Mouse (Mus musculus) heart, embryonic 12.5 days (tissue): Measurements from ENCODE around the gene Gsn. TPM values are rescaled to one million over a fixed set of nuclear protein-coding genes. Genes with fewer than 3 reads are reported as not detected.

ENCODE experiments used
- ATAC-seq: fragments of 200-750 bp; cut with Nextera tagmentation; 2 replicates; pipeline ENCODE4 v1.8.0; 2017; ENCODE audit warnings: moderate TSS enrichment, moderate library complexity; ENCODE audit not compliant: insufficient number of reproducible peaks, low FRiP score
- H3K27ac ChIP-seq: fragments of 300-500 bp; sonication (generic); 2 replicates; pipeline ENCODE4 v1.5.1; 2016; ENCODE audit warnings: mild to moderate bottlenecking, moderate library complexity; ENCODE audit not compliant: poor library complexity, severe bottlenecking
- H3K27me3 ChIP-seq: fragments of 300-500 bp; sonication (generic); replicated peaks from 2 replicates; pipeline ENCODE4 v1.6.1; 2016; ENCODE audit warnings: mild to moderate bottlenecking, moderate library complexity
- H3K36me3 ChIP-seq: fragments of 300-500 bp; sonication (generic); 2 replicates; pipeline ENCODE4 v1.6.1; 2016; ENCODE audit warnings: mild to moderate bottlenecking, moderate library complexity
- H3K4me1 ChIP-seq: fragments of 300-500 bp; sonication (generic); replicated peaks from 2 replicates; pipeline ENCODE4 v1.6.1; 2016; ENCODE audit warnings: mild to moderate bottlenecking
- H3K4me2 ChIP-seq: fragments of 300-500 bp; sonication (generic); 2 replicates; pipeline ENCODE4 v1.6.1; 2016; ENCODE audit warnings: mild to moderate bottlenecking, moderate library complexity
- H3K4me3 ChIP-seq: fragments of 300-500 bp; sonication (generic); 2 replicates; pipeline ENCODE4 v1.5.1; 2016; ENCODE audit warnings: mild to moderate bottlenecking
- H3K9ac ChIP-seq: fragments of 300-500 bp; sonication (generic); 2 replicates; pipeline ENCODE4 v1.6.1; 2016; ENCODE audit warnings: mild to moderate bottlenecking, moderate library complexity
- H3K9me3 ChIP-seq: fragments of 300-500 bp; sonication (generic); replicated peaks from 2 replicates; pipeline ENCODE4 v1.6.1; 2016; ENCODE audit warnings: mild to moderate bottlenecking, moderate library complexity
- WGBS: fragments of 180-500 bp; shearing (Covaris S2); methylation state at CpG from one replicate; pipeline ENCODE4 v1.1.7; 2016; 5-methylcytosine and 5-hydroxymethylcytosine counted together
- polyA plus RNA-seq: library from polyadenylated mRNA; unstranded; fragments of >200 nt; fragmentation: Nextera tagmentation; extraction: Ambion mirVana; gene quantifications from 2 replicates; pipeline ENCODE4 v1.2.1, GENCODE M21; 2016

The Gsn gene
- polyA plus RNA-seq, 1 experiment from 2014 or later: 186 TPM

- Histone ChIP-seq H3K4me3 (no peak overlapping the region), H3K4me1 (peaks cover 33% of the 10 kb centered on the region), H3K9ac (no peak overlapping the region), H3K36me3 (no peaks in the 10 kb centered on the region), H3K9me3 (no peaks in the 10 kb centered on the region), H3K27me3 (0 out of 2 replicates have a peak, but pooled peaks cover 10% of the 10 kb centered on the region), H3K4me2 (no peak overlapping the region), H3K27ac (no peak overlapping the region)
- WGBS: 91% methylated on average over 4 of the region's 4 CpGs
- no peak for ATAC-seq
These were observed 2.4 kb upstream of the Gsn start for GRCm38 (mm10) chr2:35253751-35254150.

DNA sequence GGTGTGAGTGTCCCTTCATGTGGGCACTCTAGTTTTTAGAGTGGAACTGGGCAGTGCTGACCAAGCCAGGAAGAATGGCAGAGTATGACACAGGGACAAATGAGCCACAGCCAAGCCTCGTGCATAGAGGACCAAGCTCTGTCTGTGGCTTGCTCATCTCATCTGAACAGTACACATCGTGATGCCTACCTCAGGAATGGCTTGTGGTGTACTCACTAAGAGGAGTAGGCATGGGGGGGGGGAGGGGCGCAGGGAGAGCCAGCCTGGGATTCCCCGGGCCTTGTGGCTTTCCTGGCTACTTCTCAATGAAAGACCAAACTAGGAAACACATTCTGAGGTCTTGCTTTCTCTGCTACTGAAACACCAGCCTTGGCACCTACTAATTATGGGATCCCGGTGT is 1.2 kb upstream of the Gsn start:
- 71% methylated on average over 5 of the region's 5 CpGs for WGBS
- Histone ChIP-seq H3K4me1 (peaks cover 46% of the 10 kb centered on the region), H3K4me2 (no peak overlapping the region), H3K9me3 (no peaks in the 10 kb centered on the region), H3K27me3 (0 out of 2 replicates have a peak, but pooled peaks cover 10% of the 10 kb centered on the region), H3K36me3 (no peaks in the 10 kb centered on the region), H3K27ac (no peak overlapping the region), H3K4me3 (no peak overlapping the region), H3K9ac (no peak overlapping the region)
- no peak for ATAC-seq

DNA sequence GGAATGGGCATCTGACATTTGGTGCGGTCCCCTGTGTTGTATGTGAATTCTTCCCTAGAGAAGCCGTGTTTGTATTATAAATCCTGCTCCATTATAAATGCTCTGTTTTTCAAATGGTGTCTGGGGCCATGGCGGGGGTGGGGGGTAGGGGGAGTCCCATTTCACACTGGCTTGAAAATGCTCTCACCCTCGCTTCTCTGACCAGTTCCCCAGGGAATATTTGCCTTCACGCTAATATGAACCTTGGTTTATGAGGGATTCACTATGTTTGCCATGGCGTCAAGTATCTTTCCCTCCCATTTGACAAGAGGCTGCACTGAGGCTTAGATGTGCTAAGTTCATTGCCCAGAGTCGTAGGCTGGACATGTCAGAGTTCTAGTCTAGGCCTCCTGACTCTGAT is 718 bp upstream of the Gsn start:
- Histone ChIP-seq H3K27ac (no peak overlapping the region), H3K4me1 (peaks cover 50% of the 10 kb centered on the region), H3K4me2 (peak overlapping the region; percentile 93), H3K36me3 (no peaks in the 10 kb centered on the region), H3K4me3 (peak overlapping the region; percentile 81; the same call in 1 of the 2 replicates), H3K9ac (peak overlapping the region; percentile 85; the same call in 1 of the 2 replicates), H3K27me3 (0 out of 2 replicates have a peak, but pooled peaks cover 10% of the 10 kb centered on the region), H3K9me3 (no peaks in the 10 kb centered on the region)
- 81% methylated on average over 7 of the region's 7 CpGs for whole genome bisulfite sequencing
- no peak for ATAC-seq

- peak overlapping the region; percentile 85 for H3K9ac ChIP-seq
- H3K9me3 ChIP-seq: no peaks in the 10 kb centered on the region
- peaks cover 59% of the 10 kb centered on the region for H3K4me1 ChIP-seq
- H3K4me3 ChIP-seq: peak overlapping the region; percentile 81
- no peaks in the 10 kb centered on the region for H3K36me3 ChIP-seq
- 0 out of 2 replicates have a peak, but pooled peaks cover 10% of the 10 kb centered on the region for H3K27me3 ChIP-seq
- H3K4me2 ChIP-seq: peak overlapping the region; percentile 93
- ATAC-seq: no peak
- 0 out of 2 replicates have a peak overlapping the region, but pooled peaks have one; percentile 88 for H3K27ac ChIP-seq
- 48% methylated on average over 8 of the region's 8 CpGs for WGBS
These were observed 752 bp downstream of the Gsn start for GRCm38 (mm10) chr2:35256932-35257331.

DNA sequence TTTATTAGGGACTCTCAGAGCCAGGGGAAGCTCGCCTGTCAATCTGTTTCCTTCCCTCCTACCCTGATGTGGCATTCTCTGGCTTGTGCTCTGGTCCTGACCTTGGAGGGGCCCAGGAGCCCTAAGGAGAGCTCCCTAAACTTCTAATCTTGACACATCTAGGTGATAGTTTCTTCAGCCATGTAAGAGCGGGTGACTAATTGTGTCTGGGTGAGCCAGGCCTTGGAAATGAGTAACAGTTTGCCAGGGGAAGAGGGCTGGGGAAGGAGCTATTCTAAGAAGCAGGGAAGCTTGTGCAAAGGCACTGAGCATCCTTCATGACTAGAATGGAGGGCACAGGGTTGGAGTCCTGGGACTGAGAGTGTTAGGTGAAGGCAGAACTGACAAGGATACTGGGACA is 1.7 kb downstream of the Gsn start:
- H3K4me2 ChIP-seq: peak overlapping the region; percentile 93
- peaks cover 59% of the 10 kb centered on the region for H3K4me1 ChIP-seq
- H3K27ac ChIP-seq: peak overlapping the region; percentile 88; the same call in 1 of the 2 replicates
- 71% methylated on average over 2 of the region's 2 CpGs for WGBS
- H3K9me3 ChIP-seq: no peaks in the 10 kb centered on the region
- no peaks in the 10 kb centered on the region for H3K36me3 ChIP-seq
- H3K4me3 ChIP-seq: peak overlapping the region; percentile 81; the same call in 1 of the 2 replicates
- no peak for ATAC-seq
- H3K27me3 ChIP-seq: 0 out of 2 replicates have a peak, but pooled peaks cover 10% of the 10 kb centered on the region
- H3K9ac ChIP-seq: 0 out of 2 replicates have a peak overlapping the region, but pooled peaks have one; percentile 39

DNA sequence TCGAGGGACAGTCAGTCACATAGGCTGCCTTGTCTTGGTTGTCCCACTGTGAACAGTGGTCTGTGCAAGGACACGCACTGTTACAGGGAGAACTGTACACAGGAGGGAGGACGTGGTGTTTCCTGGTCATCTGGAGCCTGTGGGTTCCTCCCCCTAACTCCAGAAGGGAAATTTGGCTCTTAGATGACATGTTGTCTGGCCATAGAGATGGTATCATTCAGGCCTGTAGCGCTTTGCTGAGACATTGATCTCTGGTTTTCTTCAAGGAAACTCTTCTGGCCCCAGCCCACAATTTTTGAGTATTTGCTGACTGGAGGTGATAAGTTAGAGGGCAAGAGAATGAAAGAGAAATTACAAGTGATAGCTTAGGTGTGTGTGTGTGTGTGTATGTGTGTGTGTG is 2.4 kb downstream of the Gsn start:
- H3K9me3 ChIP-seq: no peaks in the 10 kb centered on the region
- H3K36me3 ChIP-seq: no peaks in the 10 kb centered on the region
- H3K4me2 ChIP-seq: peak overlapping the region; percentile 93
- peak overlapping the region; percentile 88 for H3K27ac ChIP-seq
- 0 out of 2 replicates have a peak, but pooled peaks cover 7% of the 10 kb centered on the region for H3K27me3 ChIP-seq
- H3K4me3 ChIP-seq: no peak overlapping the region
- H3K4me1 ChIP-seq: peaks cover 59% of the 10 kb centered on the region
- WGBS: 61% methylated on average over 4 of the region's 4 CpGs
- no peak overlapping the region for H3K9ac ChIP-seq
- ATAC-seq: no peak

GRCm38 (mm10) chr2:35259338-35260080 is 3.3 kb downstream of the Gsn start:
- H3K27me3 ChIP-seq: 0 out of 2 replicates have a peak, but pooled peaks cover 4% of the 10 kb centered on the region
- ATAC-seq: no peak
- H3K27ac ChIP-seq: peak overlapping the region; percentile 88
- 0 out of 2 replicates have a peak overlapping the region, but pooled peaks have one; percentile 3 for H3K4me3 ChIP-seq
- H3K4me2 ChIP-seq: peak overlapping the region; percentile 93
- H3K36me3 ChIP-seq: no peaks in the 10 kb centered on the region
- peaks cover 61% of the 10 kb centered on the region for H3K4me1 ChIP-seq
- H3K9me3 ChIP-seq: no peaks in the 10 kb centered on the region
- WGBS: 21% methylated on average over 13 of the region's 13 CpGs
- peak overlapping the region; percentile 29; the same call in 1 of the 2 replicates for H3K9ac ChIP-seq

- Histone ChIP-seq H3K4me2 (peak overlapping the region; percentile 93; the same call in 1 of the 2 replicates), H3K27me3 (no peaks in the 10 kb centered on the region), H3K36me3 (no peaks in the 10 kb centered on the region), H3K4me3 (no peak overlapping the region), H3K4me1 (peaks cover 67% of the 10 kb centered on the region), H3K27ac (peak overlapping the region; percentile 88), H3K9ac (no peak overlapping the region), H3K9me3 (no peaks in the 10 kb centered on the region)
- ATAC-seq: no peak
- 39% methylated on average over 1 of the region's 1 CpGs for WGBS
These were observed 4.1 kb downstream of the Gsn start for GRCm38 (mm10) chr2:35260291-35260690.

GRCm38 (mm10) chr2:35264095-35264494 is 7.9 kb downstream of the Gsn start:
- Histone ChIP-seq H3K27me3 (no peaks in the 10 kb centered on the region), H3K4me3 (no peak overlapping the region), H3K27ac (no peak overlapping the region), H3K4me1 (peaks cover 70% of the 10 kb centered on the region), H3K36me3 (no peaks in the 10 kb centered on the region), H3K9ac (no peak overlapping the region), H3K9me3 (no peaks in the 10 kb centered on the region), H3K4me2 (no peak overlapping the region)
- no peak for ATAC-seq
- 52% methylated on average over 1 of the region's 1 CpGs for WGBS

- peaks cover 70% of the 10 kb centered on the region for H3K4me1 ChIP-seq
- no peak overlapping the region for H3K27ac ChIP-seq
- H3K36me3 ChIP-seq: no peaks in the 10 kb centered on the region
- no peaks in the 10 kb centered on the region for H3K27me3 ChIP-seq
- H3K9me3 ChIP-seq: no peaks in the 10 kb centered on the region
- H3K4me3 ChIP-seq: no peak overlapping the region
- no peak overlapping the region for H3K4me2 ChIP-seq
- 0 out of 2 replicates have a peak, but pooled peaks have one; percentile 43 for ATAC-seq
- WGBS: 44% methylated on average over 8 of the region's 8 CpGs
- H3K9ac ChIP-seq: no peak overlapping the region
These were observed 9.1 kb downstream of the Gsn start for GRCm38 (mm10) chr2:35265296-35265695.

GRCm38 (mm10) chr2:35265775-35266174 is 9.6 kb downstream of the Gsn start:
- no peak for ATAC-seq
- Histone ChIP-seq H3K4me2 (no peak overlapping the region), H3K4me3 (no peak overlapping the region), H3K9ac (no peak overlapping the region), H3K36me3 (no peaks in the 10 kb centered on the region), H3K27ac (no peak overlapping the region), H3K9me3 (no peaks in the 10 kb centered on the region), H3K4me1 (peaks cover 72% of the 10 kb centered on the region), H3K27me3 (no peaks in the 10 kb centered on the region)
- 64% methylated on average over 8 of the region's 8 CpGs for WGBS
